Mouse (Mus musculus) kidney, adult 10 weeks (tissue): ENCODE results near the gene Rbm44. TPM values are rescaled to one million over a fixed set of nuclear protein-coding genes. Genes with fewer than 3 reads are reported as not detected.

Experiments used
- polyA plus RNA-seq: library from polyadenylated mRNA; stranded (reverse); fragments of 350-450 nt; fragmentation: Illumina TruSeq; extraction: RNeasy Lipid Tissue Mini Kit (QIAGEN cat#74804); gene quantifications from one replicate; pipeline ENCODE4 v1.2.3, GENCODE M21; 2014; ENCODE audit warnings: low read depth, low replicate concordance

The Rbm44 gene
- not detected for polyA plus RNA-seq

GRCm38 (mm10) chr1:91144813-91145212 lies at the start of gene Rbm44:
Rbm44 (plus strand) TSS chr1:91145089.

DNA sequence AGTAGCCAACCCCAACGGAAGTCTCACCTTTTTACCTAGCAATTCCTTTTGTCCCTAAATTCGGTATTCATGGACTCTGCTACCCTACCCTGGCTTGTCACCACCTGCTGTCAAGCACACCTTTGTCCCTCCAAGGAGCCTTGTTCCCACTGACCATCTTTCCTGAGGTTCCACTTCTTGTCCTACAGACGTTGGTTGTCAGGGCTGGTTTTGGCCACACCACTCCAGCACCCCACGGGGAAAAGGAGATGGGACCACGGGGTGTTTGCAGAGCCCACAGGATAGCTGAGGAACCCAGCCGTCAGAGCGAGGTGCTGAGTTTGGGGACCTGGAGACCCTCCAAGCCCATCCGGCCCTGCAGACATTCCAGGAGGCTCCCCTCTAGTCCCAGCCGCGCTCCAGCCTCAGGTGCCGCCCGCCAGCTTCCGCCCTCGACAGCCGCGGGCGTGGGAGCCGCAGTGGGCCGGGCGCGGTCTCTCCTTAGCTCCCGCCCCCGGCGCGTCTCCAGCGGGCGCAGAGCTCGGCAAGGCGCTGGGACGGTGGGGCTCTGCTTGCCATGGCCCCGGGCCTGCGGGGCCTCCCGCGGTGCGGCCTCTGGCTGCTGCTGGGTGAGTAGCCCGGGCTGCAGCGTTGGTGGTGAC lies 34.8 kb downstream of the Rbm44 start, which contains the start of gene Ramp1:
TSS of gene Ramp1 (plus strand) at position 290 of the 641 bp plus-strand sequence.

Other genes starting within 250 kb of the Rbm44 start
- gene Mlph, start 230.0 kb upstream of the Rbm44 start, polyA plus RNA-seq, result 1.8 TPM
- not detected for gene Prlh, start 192.0 kb upstream of the Rbm44 start, polyA plus RNA-seq
- 2.3 TPM for gene Rab17, start 175.4 kb upstream of the Rbm44 start, polyA plus RNA-seq
- 34.3 TPM for gene Lrrfip1, start 146.4 kb upstream of the Rbm44 start, polyA plus RNA-seq
- gene Ramp1, start 34.7 kb downstream of the Rbm44 start, polyA plus RNA-seq, result not detected
- gene Ube2f, start 105.2 kb downstream of the Rbm44 start, polyA plus RNA-seq, result 90.8 TPM
- 25.8 TPM for gene Scly, start 153.2 kb downstream of the Rbm44 start, polyA plus RNA-seq
- 0.08 TPM for gene Espnl, start 177.0 kb downstream of the Rbm44 start, polyA plus RNA-seq
- gene Klhl30, start 205.9 kb downstream of the Rbm44 start, polyA plus RNA-seq, result not detected
- gene Erfe, start 221.3 kb downstream of the Rbm44 start, polyA plus RNA-seq, result not detected